Mouse (Mus musculus) urinary bladder, postnatal 10 days (tissue): Measurements from ENCODE around the gene Lamc1.

Experiments
- DNase-seq: peaks from one replicate; pipeline ENCODE4 v3.0.0; 2022; ENCODE audit warnings: low spot score

Lamc1 gene

DNA sequence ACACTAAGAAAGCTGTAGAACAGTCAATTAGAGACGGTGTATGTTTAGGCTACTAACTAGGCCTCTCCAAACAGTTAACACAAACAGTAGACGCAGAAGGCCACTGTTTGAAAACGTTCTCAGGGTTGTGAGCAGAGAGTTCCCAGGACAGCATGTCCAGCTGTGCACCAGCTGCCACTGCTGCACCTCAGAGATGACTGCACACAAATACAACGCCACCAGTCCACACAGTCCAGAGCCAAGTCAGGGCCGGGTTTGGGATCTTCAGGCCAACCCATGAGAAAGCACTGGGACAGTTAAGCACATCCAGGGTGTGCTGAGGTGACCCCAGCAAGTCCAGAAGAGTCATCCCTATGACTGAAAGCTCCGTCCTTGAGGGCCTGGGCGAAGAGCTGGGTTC is 67.0 kb downstream of the Lamc1 start:
- DNase-seq, result no peak

DNA sequence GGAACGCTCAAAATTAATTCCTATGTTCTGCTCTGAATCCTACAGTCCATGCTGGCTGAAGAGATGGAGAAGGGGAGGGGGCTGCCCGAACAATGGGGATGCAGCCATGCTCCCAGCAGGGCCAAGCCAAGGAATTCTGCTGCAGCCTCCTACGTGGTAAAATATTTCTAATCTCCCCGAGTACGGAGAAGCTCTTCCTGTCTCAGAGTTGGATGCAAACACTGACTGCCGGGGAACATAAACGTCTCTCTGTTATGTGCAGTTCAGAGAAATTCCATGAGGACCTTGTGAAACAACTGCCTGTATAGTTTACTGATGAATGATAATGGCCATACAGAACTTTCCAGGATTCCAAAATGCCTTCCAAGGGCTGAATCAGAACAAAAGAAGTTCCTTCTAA is 67.5 kb downstream of the Lamc1 start:
- DNase-seq, result no peak

- no peak for DNase-seq
These were observed 72.8 kb downstream of the Lamc1 start for GRCm38 (mm10) chr1:153259752-153260300.

GRCm38 (mm10) chr1:153252540-153253210 is 79.9 kb downstream of the Lamc1 start:
- no peak for DNase-seq

DNA sequence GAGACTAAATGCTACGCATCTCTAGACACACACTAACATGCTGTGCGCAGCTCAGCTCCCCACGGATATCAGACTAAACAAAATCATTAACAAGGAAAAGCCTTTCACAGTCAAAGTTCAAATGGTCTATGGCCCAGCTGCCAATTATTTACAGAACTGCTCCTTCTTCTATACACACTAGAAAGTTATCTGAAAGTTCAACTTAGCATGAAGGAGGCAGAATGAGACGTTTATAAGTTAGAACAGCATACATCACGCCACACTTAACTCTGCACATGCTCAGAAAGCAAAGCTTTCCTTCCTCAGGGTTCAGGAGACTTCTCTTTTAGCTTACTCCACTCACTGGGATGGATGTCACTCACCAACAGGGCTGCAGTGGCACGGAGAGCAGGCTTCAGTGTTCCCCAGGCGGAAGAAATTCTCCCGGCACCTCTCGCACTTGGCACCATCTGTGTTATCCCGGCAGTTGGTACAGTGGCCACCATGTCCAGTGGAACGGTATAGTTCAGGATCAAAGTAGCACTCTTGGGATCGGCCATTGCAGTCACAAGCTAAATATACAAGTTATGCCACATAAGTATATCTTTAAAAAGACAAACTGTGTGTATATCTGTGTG is 80.9 kb downstream of the Lamc1 start:
- no peak for DNase-seq

DNA sequence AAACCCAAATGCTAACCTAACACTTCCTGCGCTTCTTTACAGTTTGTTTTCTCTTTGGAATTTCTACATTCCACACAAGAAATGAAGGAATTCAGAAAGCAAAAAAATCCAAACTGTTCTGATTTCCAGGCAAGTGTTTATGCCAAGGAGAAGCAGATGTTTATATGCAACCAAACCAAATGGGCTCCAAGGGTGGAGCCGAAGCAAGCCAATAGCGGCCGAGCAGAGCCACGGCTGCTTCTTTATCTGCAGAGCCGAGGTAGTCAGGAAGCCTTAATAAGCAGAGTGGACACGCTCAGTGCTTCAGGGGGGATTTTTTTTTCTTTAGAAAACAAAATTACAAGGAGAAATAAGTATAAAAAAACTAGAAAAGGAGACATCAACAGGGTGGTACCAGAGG is 91.2 kb downstream of the Lamc1 start:
- no peak for DNase-seq

GRCm38 (mm10) chr1:153235576-153235975 is 97.0 kb downstream of the Lamc1 start:
- DNase-seq, result no peak

- no peak for DNase-seq
These were observed 100.9 kb downstream of the Lamc1 start for GRCm38 (mm10) chr1:153231681-153232080.

DNA sequence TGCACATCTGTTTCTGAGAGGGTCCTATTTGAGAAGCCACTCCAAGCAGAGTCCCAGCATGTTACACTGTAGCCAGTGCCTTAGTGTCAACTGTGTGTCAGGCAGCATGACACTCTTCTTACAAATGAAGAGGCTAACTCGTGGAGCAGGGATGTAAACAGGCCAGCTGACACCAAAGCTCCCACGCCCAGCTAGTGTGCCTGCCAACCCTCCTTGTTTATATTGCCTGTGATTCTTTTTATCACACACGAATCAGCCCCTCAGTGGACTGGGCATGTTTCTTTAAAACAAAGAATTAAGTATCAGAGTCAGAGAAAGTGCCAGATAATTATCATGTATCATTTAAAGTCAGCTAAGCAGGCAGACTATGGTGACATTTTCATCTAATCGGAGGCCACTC is 104.7 kb downstream of the Lamc1 start:
- DNase-seq, result no peak

- no peak for DNase-seq
These were observed 105.5 kb downstream of the Lamc1 start for GRCm38 (mm10) chr1:153227096-153227495.

- DNase-seq, result no peak
These were observed 106.5 kb downstream of the Lamc1 start for GRCm38 (mm10) chr1:153225786-153226725.

DNA sequence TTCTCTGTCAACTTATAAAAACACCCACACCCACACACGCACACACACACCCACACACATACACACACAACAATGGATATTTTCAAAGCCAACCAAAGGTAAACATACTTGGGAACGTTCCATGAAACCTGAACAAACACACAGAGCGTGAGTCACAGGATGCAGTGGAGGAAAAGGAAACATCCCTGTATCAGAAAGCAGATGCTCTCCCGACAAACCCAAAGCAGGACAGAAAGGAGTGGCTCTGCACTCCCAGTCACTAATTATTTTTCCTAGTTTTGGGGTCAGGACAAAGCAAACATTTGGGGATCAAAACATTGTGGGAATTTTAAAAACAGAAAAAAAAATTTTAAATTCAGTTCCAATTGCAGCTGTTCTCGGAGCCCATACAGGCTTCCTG is 108.3 kb downstream of the Lamc1 start:
- DNase-seq, result no peak

DNA sequence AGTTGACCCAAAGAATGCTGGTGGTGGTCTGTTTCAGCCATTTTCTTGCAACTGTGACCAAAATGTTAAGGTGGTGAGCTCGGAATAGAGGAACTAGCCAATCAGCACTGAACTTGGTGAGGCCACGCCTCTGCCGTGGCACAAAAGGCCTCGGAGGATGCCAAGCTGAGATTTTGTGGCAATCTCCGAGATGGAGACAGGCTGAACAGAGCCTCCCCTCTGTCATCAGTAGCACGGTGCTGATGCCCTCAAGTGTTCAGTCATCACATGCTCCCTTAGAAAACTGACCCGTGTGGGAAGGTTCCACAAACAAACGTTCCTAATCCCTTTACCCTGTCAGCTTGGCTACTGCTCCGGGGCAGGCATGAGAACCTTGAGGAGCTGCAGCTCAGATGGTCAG is 113.2 kb downstream of the Lamc1 start:
- DNase-seq, result no peak

DNA sequence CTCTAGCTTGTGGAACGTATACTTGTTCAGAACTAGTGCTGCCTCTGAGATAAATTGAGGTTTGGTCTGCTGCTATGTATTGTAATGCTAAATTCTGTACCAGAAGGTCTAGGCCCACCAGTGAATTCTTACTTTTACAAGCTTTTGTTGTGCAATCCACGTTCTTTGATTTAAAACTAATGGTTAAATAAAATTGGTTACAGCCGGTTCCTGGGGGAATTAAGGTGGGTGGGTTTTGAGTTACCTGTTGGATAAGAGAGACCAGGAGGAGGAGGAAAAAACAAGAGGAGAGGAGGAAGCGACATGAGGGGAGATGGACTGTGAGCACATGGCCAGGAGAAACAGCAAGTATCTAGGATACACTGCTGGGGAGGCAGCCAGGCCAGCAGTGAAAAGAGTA is 116.1 kb downstream of the Lamc1 start:
- DNase-seq, result no peak

DNA sequence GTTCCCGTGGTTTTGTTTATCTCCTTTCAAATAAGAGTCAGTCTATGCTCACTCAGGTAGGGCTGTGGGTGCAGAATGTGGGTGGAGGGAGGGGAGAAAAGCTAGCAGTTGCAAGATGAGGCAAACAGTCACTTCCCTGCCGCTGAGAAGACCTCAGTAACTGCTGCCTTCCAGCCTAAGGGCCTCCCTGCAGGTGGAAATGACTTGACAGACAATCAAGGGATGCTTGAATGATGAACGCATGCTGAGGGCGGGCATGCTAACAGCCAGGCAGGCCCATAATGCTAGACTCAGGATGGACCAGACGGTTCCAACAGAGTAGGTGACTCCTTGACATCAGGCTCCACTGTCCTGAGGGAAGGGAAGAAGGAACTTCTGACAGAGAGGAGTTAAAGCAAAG is 116.9 kb downstream of the Lamc1 start:
- no peak for DNase-seq

- no peak for DNase-seq
These were observed 121.6 kb downstream of the Lamc1 start for GRCm38 (mm10) chr1:153210992-153211391.

GRCm38 (mm10) chr1:153210198-153210597 is 122.4 kb downstream of the Lamc1 start:
- no peak for DNase-seq

GRCm38 (mm10) chr1:153202195-153202594 is 130.4 kb downstream of the Lamc1 start:
- no peak for DNase-seq

DNA sequence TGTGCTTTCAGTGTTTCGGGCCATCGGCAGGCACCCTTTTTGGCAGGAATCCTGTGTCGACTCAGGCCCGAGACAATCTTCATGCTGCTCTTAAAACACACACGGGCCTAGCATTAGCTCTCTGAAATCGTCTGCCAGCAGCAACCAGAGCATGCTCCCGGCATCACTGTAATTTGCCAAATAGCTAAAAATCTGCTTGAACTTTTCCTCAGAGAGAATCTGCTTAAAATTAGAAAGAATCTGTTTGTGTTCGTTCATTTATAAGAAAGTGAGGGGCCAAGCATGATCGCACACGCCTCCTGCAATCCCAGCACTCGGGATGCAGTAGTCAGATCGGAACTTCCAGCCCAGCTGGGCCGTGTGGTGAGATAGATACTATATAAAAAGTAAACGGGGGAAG is 131.1 kb downstream of the Lamc1 start:
- no peak for DNase-seq

- DNase-seq, result no peak
These were observed 135.2 kb downstream of the Lamc1 start for GRCm38 (mm10) chr1:153197316-153197850.

DNA sequence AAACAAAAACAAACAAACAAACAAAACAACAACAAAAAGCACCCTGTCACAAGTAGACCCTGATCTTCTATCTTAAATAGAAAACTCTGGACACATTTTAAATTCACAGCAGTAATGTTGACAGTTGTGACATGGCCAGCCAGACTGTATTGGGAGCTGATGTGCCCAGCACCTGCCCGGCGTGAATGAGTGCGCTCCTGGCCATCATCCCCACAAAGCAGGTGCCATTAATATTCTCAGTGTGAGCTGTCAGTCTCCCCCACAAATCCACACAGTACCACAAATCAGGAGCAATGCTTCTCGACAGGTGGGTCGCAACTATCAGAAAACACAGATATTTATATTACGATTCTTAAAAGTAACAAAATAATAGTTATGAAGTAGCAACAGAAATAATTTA is 139.6 kb downstream of the Lamc1 start:
- no peak for DNase-seq

GRCm38 (mm10) chr1:153192379-153192778 is 140.2 kb downstream of the Lamc1 start:
- no peak for DNase-seq
